Mouse (Mus musculus) large intestine, adult 2 months (tissue): Measurements from ENCODE around the gene Xrcc5. TPM values are rescaled to one million over a fixed set of nuclear protein-coding genes. Genes with fewer than 3 reads are reported as not detected.

Source experiments
- DNase-seq: peaks from one replicate; pipeline ENCODE4 v3.0.0-alpha.2; 2012; ENCODE audit warnings: low read depth, low spot score
- WGBS: fragments of 180-500 bp; shearing (Covaris S2); methylation state at CpG from one replicate; pipeline ENCODE4 v1.1.7; 2018; 5-methylcytosine and 5-hydroxymethylcytosine counted together
- polyA plus RNA-seq: library from polyadenylated mRNA; depleted of rRNA; stranded (reverse); fragments of >200 nt; gene quantifications from 2 replicates; pipeline ENCODE4 v1.2.3, GENCODE M21; 2012

Gene Xrcc5
- polyA plus RNA-seq, 1 experiment: 2.1 TPM

DNA sequence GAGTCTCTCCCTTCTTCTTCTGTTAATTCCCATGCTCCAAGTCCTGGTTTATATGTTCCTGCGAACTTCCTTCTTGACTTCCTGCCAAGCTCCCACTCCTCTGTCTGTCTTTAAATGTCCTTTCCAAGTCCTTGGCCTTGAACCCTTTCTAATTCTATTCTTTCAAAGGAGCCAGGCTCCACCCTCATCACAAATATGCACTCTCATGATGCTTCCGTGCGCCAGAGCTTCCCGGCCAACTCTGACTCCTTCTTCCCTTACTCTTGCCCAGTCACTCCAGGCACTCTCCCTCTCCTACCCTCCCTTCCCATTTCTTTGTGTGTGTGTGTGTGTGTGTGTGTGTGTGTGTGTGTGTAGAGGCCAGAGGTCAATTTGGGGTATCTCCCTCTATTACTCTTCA is 70.9 kb downstream of the Xrcc5 start:
- no peak for DNase-seq
- 43% methylated on average over 4 of the region's 4 CpGs for WGBS

DNA sequence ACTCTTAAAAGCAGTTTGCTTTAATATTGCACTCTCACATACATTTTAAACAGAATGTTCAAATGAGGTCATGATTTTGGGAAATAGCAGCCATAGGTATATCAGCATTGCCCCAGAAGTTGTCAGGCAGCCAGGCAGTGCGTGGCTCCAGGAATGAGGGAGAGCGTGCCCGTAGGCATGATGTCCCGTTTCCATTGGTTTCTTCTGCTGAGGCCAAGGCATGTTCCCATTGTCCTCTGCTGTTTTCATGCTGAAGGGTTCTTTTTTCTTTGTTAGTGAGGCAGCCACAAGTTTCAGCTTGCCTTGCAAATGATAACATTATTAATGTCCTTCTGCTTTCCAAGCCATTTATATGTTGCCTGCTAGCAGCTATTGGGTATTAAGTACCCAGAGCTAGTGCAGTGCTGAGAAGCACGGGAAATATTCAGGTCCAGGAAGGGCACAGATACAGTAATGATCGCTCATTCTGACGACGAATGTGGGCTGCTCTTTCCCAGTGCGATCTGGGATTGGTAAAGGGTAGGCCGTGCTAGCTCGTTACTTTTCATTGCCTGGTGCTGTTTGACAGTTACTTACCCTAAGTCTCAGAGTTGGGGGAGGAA is 72.6 kb downstream of the Xrcc5 start:
- DNase-seq: no peak
- WGBS: 97% methylated on average over 11 of the region's 11 CpGs

DNA sequence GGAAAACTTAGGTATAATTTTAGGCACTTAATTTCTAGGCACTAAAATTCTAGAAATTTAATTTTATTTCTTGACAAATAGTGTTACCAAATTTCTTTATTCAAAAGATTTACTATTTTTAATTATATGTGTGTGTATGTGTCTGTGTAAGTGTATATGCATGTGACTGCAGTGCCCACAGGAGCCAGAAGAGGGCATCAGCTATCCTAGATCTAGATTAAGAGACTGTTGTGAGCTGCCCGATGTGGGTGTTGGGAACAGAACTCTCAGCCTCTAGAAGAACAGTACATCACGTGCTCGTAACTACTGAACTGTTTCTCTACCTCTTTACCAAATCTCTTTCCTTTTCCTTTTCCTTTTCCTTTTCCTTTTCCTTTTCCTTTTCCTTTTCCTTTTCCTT is 73.3 kb downstream of the Xrcc5 start:
- no peak for DNase-seq
- WGBS: 95% methylated on average over 3 of the region's 3 CpGs

GRCm38 (mm10) chr1:72383056-72383455 is 75.8 kb downstream of the Xrcc5 start:
- DNase-seq: no peak
- 90% methylated on average over 7 of the region's 7 CpGs for WGBS

DNA sequence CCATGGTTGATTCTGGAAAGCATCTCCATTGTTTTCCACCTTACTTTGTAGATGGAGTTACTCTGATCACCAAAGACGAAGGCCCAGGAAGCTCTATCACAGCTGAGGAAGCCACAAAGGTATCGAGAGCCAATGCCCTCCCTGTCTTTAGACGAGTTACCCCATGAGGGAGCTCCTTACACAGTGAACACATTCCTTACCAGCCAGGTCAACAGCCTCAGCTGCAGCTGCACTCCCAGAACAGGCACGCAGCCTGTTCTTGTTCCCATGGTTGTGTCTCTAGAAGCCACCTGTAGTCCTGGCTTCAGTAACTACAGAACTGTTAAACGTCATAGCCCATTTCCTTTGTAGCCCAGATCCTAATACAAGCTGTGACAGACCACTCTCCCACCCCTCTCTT is 76.4 kb downstream of the Xrcc5 start:
- no peak for DNase-seq
- 80% methylated on average over 5 of the region's 5 CpGs for WGBS

GRCm38 (mm10) chr1:72390420-72390819 is 83.2 kb downstream of the Xrcc5 start:
- WGBS: 94% methylated on average over 4 of the region's 4 CpGs
- no peak for DNase-seq

DNA sequence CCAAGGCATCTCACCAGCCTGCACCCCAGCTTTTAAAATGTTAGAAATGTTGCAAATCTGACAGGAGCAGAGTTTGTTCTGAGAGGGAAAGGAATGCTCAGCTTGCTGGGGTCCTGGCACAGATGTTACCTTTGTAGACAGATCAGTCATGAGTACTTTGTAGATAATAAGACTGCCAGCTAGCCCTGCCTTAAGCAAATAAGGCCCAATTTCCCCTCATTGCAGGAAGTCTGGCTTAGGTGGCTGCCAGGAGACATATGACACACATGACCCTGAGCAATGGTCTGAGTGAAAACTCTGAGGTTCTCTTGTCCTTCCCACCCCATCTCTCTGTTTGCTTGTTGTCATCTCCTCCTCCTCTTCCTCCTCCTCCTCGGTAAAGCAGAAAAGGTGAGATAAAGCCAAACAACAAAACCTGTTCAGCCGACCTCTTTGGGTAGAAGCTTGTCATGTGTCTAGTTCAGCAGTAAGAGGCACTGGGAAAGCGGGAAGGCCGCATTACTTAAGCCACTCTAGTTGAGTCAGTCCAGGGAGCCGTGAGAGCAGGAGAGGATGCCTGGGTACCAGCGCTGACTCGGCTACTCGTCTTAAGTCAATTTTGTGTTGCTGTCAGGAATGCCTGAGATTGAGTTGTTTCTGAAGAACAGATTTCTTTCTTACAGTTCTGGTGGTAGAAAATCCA is 92.6 kb downstream of the Xrcc5 start:
- WGBS: 50% methylated on average over 8 of the region's 8 CpGs
- DNase-seq: no peak

DNA sequence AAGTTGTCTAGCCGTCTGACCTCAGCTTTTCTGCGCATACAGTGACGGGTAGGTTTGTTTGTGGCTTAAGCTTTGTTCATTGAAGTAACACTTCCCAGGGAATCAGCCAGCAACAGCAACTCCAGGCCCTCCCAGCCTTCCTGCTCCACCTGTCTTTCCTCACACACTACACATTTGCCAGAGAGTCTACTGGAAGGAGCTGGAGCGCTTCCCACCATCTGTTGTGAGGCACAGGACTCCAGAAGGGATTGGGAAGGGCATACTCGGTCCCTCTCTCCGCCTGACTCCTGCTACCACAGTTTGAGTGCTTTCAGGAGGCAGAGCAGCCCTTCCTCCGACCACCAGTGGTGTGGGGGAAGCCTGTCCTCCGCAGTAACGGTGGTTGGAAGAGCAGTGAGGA is 93.4 kb downstream of the Xrcc5 start:
- DNase-seq: no peak

GRCm38 (mm10) chr1:72401331-72402069 is 94.3 kb downstream of the Xrcc5 start:
- DNase-seq: no peak
- 58% methylated on average over 8 of the region's 8 CpGs for WGBS

More for the DNA sequence above, 93.4 kb downstream of the Xrcc5 start:
- WGBS: 64% methylated on average over 9 of the region's 9 CpGs

DNA sequence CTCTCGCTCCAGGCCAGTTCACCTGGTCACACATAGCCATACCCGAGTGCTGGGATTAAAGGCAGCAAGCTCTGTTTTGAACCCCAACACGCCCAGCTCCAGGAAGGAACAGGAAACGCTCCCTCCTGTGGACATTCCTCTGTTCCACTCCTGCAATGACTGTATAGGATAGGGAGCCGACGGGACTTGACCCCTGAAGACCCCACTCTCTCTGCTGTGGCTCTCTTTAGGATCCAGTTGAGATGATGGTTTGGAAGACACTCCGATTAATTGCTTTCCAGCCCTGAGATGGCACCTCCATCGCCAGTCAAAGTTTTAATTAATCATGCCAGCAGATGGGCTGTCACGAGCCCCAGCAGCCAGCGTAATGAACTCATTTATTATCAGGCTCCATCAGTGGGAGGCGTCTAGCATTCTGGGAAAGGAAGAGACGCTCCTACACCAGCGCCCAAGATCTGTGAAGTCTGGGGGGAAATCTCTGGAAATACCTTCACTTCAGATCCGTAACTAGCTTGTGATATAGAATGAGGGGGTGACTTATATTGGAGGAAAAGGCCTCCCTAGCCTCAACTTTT is 99.4 kb downstream of the Xrcc5 start:
- 79% methylated on average over 14 of the region's 14 CpGs for WGBS
- DNase-seq: no peak

DNA sequence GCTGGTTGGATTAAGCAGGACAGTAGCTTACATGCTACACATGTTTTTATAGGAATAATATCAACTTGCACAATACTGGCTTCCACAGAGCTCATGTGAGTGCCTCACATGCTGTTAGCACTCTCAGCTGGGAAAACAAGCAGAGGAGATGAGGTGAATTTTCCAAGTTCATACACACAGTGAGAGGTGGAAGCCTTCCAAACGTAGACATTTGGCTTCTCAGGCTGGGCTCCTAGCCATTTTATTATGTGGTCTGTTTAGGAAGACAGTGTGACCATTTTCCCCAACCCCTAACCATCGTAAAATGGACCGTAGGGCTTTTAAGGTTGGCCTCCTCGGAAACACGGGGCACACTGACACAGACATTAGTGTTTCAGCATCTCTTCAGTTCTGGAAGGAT is 102.7 kb downstream of the Xrcc5 start:
- whole genome bisulfite sequencing: 67% methylated on average over 5 of the region's 5 CpGs
- DNase-seq: no peak

GRCm38 (mm10) chr1:72411108-72411507 is 103.9 kb downstream of the Xrcc5 start:
- 92% methylated on average over 8 of the region's 8 CpGs for WGBS
- no peak for DNase-seq

DNA sequence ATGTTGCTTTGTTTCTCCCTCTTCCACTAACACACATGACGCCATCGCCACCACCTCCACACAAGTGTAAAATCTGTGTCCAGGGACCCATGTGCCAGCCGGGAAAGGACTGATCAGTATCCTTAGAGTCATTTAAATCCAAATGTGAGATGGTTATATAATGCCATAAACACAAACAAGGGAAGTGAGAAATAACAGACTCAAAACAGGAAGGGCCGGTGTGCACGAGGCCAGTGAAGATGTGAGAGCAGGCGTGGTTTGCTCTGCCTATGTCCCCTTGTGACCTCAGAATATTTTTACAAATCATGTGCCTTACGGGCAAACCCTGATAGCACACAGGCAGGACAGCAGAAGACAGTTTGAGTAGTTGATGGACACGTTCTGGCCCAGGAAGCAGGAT is 106.0 kb downstream of the Xrcc5 start:
- WGBS: 86% methylated on average over 8 of the region's 8 CpGs
- no peak for DNase-seq

GRCm38 (mm10) chr1:72414133-72414532 is 106.9 kb downstream of the Xrcc5 start:
- 60% methylated on average over 8 of the region's 8 CpGs for WGBS
- DNase-seq: no peak

GRCm38 (mm10) chr1:72414561-72415253 is 107.5 kb downstream of the Xrcc5 start:
- WGBS: 37% methylated on average over 8 of the region's 8 CpGs
- DNase-seq: peak; percentile 65

GRCm38 (mm10) chr1:72418744-72419655 is 111.8 kb downstream of the Xrcc5 start:
- DNase-seq: no peak
- 72% methylated on average over 8 of the region's 8 CpGs for WGBS

DNA sequence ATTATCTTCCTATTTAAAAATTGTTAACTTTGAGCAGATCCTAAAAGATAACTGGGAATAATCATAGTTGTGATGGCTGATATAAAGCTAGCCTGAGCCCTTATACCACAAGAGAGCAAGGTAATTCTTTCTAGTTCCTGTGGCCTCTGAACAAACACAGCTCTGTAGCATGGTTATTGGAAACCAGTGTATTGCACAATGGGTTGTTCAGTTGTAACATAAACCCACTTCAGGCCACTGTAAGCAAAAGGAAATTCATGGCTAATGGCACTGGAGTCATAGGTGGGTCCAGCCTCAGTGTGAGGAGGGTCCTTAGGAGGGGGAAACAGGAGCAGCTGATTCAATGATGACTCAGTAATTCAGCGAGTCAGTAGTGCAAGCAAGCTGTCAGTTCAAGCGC is 113.0 kb downstream of the Xrcc5 start:
- 75% methylated on average over 2 of the region's 2 CpGs for WGBS
- DNase-seq: no peak

DNA sequence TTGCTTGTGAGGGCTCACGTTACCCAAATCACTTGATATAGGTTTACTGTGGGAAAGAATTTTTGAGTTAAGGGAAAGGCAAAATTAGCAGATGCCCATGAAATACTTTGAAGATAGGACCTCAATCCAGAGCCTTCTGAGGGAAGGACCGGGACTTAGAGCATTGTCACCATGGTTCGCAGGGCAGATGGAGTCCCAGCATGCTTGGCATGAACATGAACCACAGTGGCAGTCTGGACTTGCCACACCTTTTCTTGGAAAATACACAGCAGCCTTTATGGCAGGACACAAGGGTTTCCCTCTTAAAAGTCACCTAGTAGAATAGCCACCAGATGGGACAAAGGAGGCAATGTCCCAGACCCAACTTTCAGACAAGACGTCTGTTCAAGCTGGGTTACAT is 114.9 kb downstream of the Xrcc5 start:
- DNase-seq: no peak
- 83% methylated on average over 4 of the region's 4 CpGs for WGBS

DNA sequence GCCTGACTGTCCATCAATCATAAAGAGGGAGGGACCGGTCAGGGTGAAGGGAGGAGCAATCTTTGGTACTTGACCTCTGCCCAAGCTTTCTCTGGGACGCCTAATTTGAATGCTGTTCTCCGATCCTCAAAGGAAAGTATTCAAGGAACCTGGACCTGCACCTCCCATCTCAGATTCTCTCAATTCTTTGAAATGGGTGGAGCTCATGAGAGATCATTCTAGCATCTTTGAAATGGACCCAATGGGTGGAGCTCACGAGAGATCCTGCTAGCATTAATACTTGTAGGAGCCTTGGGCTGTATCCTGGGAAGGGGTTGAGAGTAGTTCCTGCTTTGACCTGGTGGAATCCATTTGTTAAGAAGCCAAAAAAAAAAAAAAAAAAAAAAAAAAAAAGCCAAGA is 119.2 kb downstream of the Xrcc5 start:
- WGBS: 72% methylated on average over 4 of the region's 4 CpGs

More for the DNA sequence above, 119.2 kb downstream of the Xrcc5 start:
- DNase-seq: no peak
